Mouse (Mus musculus): ENCODE measurements around the gene Pcsk6.

- TF ChIP-seq MAX (IDR thresholded peaks at IDR 0.05; ENCODE audit: low read length), result no peak
- no peak for TF ChIP-seq CTCF (IDR thresholded peaks at IDR 0.05 in 2 of 3, conservative IDR thresholded peaks at IDR 0.05 in 1 of 3; ENCODE audit: control insufficient read depth in 1 of 3, insufficient read depth in 1 of 3, low read depth in 2 of 3, low read length in 3 of 3, poor library complexity in 1 of 3, severe bottlenecking in 1 of 3)
- TF ChIP-seq E2F4 (IDR thresholded peaks at IDR 0.05; ENCODE audit: borderline replicate concordance, low read depth, low read length), result no peak
- TF ChIP-seq TBP (IDR thresholded peaks at IDR 0.05; ENCODE audit: low read depth, low read length), result no peak
- TF ChIP-seq SIN3A (IDR thresholded peaks at IDR 0.05; ENCODE audit: low read length), result no peak
- TF ChIP-seq TCF12 (IDR thresholded peaks at IDR 0.05; ENCODE audit: low read depth, low read length), result no peak
- no peak for TF ChIP-seq USF2 (IDR thresholded peaks at IDR 0.05; ENCODE audit: borderline replicate concordance in 1 of 2, insufficient read depth in 1 of 2, low read depth in 1 of 2, low read length in 2 of 2)
- TF ChIP-seq MAZ (IDR thresholded peaks at IDR 0.05; ENCODE audit: low read depth, low read length), result no peak
- no peak for TF ChIP-seq SMC3 (IDR thresholded peaks at IDR 0.05; ENCODE audit: low read depth, low read length)
- no peak for TF ChIP-seq TAL1 (IDR thresholded peaks at IDR 0.05; ENCODE audit: low read length)
Measured at GRCm38 (mm10) chr7:66058703-66059102, 197.2 kb downstream of the Pcsk6 start, which contains the start of gene Snrpa1.
